Mouse (Mus musculus) neural tube, embryonic 12.5 days (tissue): ENCODE data around the gene Tekt3. TPM values are rescaled to one million over a fixed set of nuclear protein-coding genes. Genes with fewer than 3 reads are reported as not detected.

ENCODE experiments used
- ATAC-seq: fragments of 200-750 bp; cut with Nextera tagmentation; 2 replicates; pipeline ENCODE4 v1.8.0; 2017; ENCODE audit warnings: low read depth, mild to moderate bottlenecking, moderate TSS enrichment, moderate library complexity; ENCODE audit not compliant: low FRiP score
- H3K27ac ChIP-seq: fragments of 300-500 bp; sonication (generic); 2 replicates; pipeline ENCODE4 v1.5.1; 2016
- H3K27me3 ChIP-seq: fragments of 300-500 bp; sonication (generic); replicated peaks from 2 replicates; pipeline ENCODE4 v1.6.1; 2016; ENCODE audit warnings: mild to moderate bottlenecking
- H3K36me3 ChIP-seq: fragments of 300-500 bp; sonication (generic); 2 replicates; pipeline ENCODE4 v1.6.1; 2016; ENCODE audit warnings: mild to moderate bottlenecking
- H3K4me1 ChIP-seq: fragments of 300-500 bp; sonication (generic); 2 replicates; pipeline ENCODE4 v1.6.1; 2016
- H3K4me2 ChIP-seq: fragments of 300-500 bp; sonication (generic); replicated peaks from 2 replicates; pipeline ENCODE4 v1.6.1; 2016; ENCODE audit warnings: mild to moderate bottlenecking
- H3K4me3 ChIP-seq: fragments of 300-500 bp; sonication (generic); 2 replicates; pipeline ENCODE4 v1.5.1; 2016
- H3K9ac ChIP-seq: fragments of 300-500 bp; sonication (generic); 2 replicates; pipeline ENCODE4 v1.6.1; 2016; ENCODE audit warnings: mild to moderate bottlenecking
- H3K9me3 ChIP-seq: fragments of 300-500 bp; sonication (generic); 2 replicates; pipeline ENCODE4 v1.6.1; 2016; ENCODE audit warnings: mild to moderate bottlenecking
- WGBS: fragments of 180-500 bp; shearing (Covaris S2); methylation state at CpG from one replicate; pipeline ENCODE4 v1.1.7; 2016; 5-methylcytosine and 5-hydroxymethylcytosine counted together
- polyA plus RNA-seq: library from polyadenylated mRNA; unstranded; fragments of >200 nt; fragmentation: Nextera tagmentation; extraction: Ambion mirVana; gene quantifications from 2 replicates; pipeline ENCODE4 v1.2.1, GENCODE M21; 2016

Tekt3 gene
- polyA plus RNA-seq, 1 experiment from 2014 or later = not detected

- Histone ChIP-seq H3K27me3 (no peaks in the 10 kb centered on the region), H3K9me3 (no peaks in the 10 kb centered on the region), H3K9ac (no peak overlapping the region), H3K27ac (no peak overlapping the region), H3K4me2 (no peak overlapping the region), H3K4me3 (no peak overlapping the region), H3K36me3 (no peaks in the 10 kb centered on the region), H3K4me1 (0 out of 2 replicates have a peak, but pooled peaks cover 7% of the 10 kb centered on the region)
- 74% methylated on average over 11 of the region's 11 CpGs for WGBS
- no peak for ATAC-seq
These were observed 25.8 kb upstream of the Tekt3 start for GRCm38 (mm10) chr11:63035420-63036211.

- H3K9me3 ChIP-seq = no peaks in the 10 kb centered on the region
- H3K9ac ChIP-seq = no peak overlapping the region
- no peak overlapping the region for H3K4me3 ChIP-seq
- 13% methylated on average over 12 of the region's 12 CpGs for WGBS
- H3K4me1 ChIP-seq = 0 out of 2 replicates have a peak, but pooled peaks cover 7% of the 10 kb centered on the region
- no peak for ATAC-seq
- H3K36me3 ChIP-seq = no peaks in the 10 kb centered on the region
- H3K27me3 ChIP-seq = no peaks in the 10 kb centered on the region
- H3K4me2 ChIP-seq = no peak overlapping the region
- H3K27ac ChIP-seq = no peak overlapping the region
These were observed 21.3 kb upstream of the Tekt3 start for GRCm38 (mm10) chr11:63040002-63040661.

DNA sequence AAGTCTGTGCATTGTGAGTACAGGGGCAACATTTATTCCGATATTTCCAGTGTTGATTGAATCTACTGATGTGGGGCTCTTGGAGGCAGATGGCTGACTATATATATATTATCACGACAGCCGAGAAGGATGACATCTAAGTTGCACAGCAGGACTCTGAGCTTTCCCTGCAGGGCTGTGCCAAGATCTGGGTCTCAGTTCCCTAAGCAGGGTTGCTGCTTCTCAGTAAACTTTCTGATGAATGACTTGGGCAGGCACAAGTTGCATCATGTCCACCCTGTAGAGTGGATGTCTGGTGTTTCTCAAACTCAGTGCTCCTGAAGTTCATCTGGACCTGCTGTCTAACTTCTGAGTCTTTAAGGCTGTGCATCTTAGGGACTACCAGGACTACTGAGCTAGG lies 15.7 kb upstream of the Tekt3 start:
- Histone ChIP-seq H3K4me1 (no peaks in the 10 kb centered on the region), H3K4me3 (no peak overlapping the region), H3K9me3 (no peaks in the 10 kb centered on the region), H3K27ac (no peak overlapping the region), H3K36me3 (no peaks in the 10 kb centered on the region), H3K9ac (no peak overlapping the region), H3K4me2 (no peak overlapping the region), H3K27me3 (no peaks in the 10 kb centered on the region)
- WGBS = 75% methylated on average over 3 of the region's 3 CpGs
- ATAC-seq = no peak

DNA sequence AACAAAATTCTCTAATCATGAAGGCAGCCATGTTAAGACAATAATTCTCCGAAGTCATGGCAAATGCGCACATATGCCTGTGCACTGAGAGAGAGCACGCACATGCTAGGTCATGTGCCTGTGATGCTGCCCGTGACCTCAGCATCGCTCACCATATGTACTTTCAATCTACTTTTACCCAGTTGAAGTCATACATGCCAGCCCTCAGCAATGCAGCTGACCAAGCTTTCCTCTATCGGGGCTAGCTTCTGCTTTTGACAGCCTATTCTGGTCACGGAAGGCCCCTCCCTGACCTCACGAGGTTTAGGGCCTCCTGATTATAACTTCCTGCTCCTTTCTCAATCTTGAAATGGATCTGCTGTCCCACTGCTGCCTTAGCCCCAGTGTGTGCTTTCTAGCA lies 15.1 kb upstream of the Tekt3 start:
- Histone ChIP-seq H3K4me3 (no peak overlapping the region), H3K4me2 (no peak overlapping the region), H3K27ac (no peak overlapping the region), H3K36me3 (no peaks in the 10 kb centered on the region), H3K9me3 (no peaks in the 10 kb centered on the region), H3K27me3 (no peaks in the 10 kb centered on the region), H3K9ac (no peak overlapping the region), H3K4me1 (no peaks in the 10 kb centered on the region)
- ATAC-seq = no peak
- WGBS = 91% methylated on average over 8 of the region's 8 CpGs

DNA sequence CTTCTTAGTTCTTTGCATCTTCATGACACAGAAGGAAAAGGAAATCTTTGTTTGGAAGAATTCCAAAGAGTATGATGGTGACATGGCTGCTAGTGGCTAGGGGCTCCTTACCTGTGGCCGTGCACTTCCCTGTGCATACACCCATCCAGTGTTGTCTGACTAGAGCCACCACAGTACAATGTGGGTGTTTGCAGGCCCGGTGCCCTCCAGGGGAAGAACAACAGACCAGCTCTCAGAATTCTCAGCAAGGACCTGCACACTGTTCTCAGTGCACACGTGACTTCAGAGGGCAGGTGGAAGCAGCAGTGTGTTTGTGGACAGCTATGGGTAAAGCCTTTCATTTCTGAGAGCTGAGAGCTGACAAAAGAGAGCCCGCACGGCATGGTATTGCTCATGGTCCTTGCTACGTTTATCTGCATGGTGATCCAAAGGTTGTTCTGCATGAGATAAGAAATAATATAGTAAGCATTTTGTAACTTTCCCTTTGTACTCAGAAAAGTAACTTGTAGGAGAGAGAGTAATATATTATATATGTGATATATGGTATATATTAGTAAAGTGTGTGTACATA lies 11.0 kb upstream of the Tekt3 start:
- Histone ChIP-seq H3K36me3 (no peaks in the 10 kb centered on the region), H3K4me3 (no peak overlapping the region), H3K4me1 (no peaks in the 10 kb centered on the region), H3K27ac (no peak overlapping the region), H3K9ac (no peak overlapping the region), H3K9me3 (no peaks in the 10 kb centered on the region), H3K4me2 (no peak overlapping the region), H3K27me3 (no peaks in the 10 kb centered on the region)
- no peak for ATAC-seq
- 93% methylated on average over 6 of the region's 6 CpGs for WGBS

- no peaks in the 10 kb centered on the region for H3K9me3 ChIP-seq
- 93% methylated on average over 7 of the region's 7 CpGs for WGBS
- no peaks in the 10 kb centered on the region for H3K27me3 ChIP-seq
- no peaks in the 10 kb centered on the region for H3K4me1 ChIP-seq
- H3K4me2 ChIP-seq = no peak overlapping the region
- no peak overlapping the region for H3K4me3 ChIP-seq
- no peak overlapping the region for H3K27ac ChIP-seq
- ATAC-seq = no peak
- H3K36me3 ChIP-seq = no peaks in the 10 kb centered on the region
- H3K9ac ChIP-seq = no peak overlapping the region
These were observed 10.4 kb upstream of the Tekt3 start for GRCm38 (mm10) chr11:63051041-63051440.

DNA sequence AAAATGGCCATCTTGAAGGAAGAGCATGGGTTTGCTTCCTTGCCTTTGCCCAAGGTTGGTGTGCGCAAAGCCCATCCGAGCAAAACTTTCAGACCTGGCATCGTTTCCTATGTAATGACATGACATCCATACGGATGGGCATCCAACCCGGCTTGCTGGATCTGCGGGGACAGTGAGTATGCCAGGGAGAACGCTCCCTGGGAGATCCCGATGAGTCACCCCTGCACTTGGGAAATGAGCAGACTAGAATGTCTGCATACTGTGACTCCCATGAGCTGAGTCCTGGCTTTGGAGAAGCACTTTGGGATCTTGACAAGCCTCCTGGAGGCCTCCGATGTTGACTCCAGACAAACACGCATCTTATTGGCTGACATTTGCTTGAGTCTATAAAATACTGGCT lies 9.5 kb upstream of the Tekt3 start:
- H3K4me3 ChIP-seq = no peak overlapping the region
- 96% methylated on average over 10 of the region's 10 CpGs for WGBS
- no peaks in the 10 kb centered on the region for H3K27me3 ChIP-seq
- H3K27ac ChIP-seq = no peak overlapping the region
- ATAC-seq = no peak
- no peak overlapping the region for H3K4me2 ChIP-seq
- H3K4me1 ChIP-seq = no peaks in the 10 kb centered on the region
- no peaks in the 10 kb centered on the region for H3K9me3 ChIP-seq
- H3K9ac ChIP-seq = no peak overlapping the region
- no peaks in the 10 kb centered on the region for H3K36me3 ChIP-seq

DNA sequence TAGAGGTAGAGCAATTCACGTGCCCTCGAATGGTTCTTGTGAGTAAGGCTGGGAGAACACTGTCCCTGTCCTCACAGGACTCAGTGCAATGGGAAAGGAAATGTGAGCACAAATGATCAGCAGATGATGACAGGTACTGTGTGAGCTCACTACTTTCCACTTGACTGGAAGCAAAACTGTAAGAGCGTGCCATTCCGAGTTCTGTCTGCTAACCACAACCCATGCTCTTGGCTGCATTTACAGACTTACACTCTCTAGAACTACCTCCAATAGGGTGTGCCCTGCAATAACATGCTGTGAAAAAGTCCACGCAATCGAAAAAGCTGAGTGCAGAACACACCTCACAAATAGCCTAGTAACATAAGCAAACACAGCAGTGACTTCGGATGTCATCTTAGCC lies 5.9 kb upstream of the Tekt3 start:
- H3K9me3 ChIP-seq = no peaks in the 10 kb centered on the region
- no peak overlapping the region for H3K27ac ChIP-seq
- H3K4me3 ChIP-seq = no peak overlapping the region
- no peaks in the 10 kb centered on the region for H3K36me3 ChIP-seq
- no peaks in the 10 kb centered on the region for H3K27me3 ChIP-seq
- WGBS = 91% methylated on average over 7 of the region's 7 CpGs
- H3K4me2 ChIP-seq = no peak overlapping the region
- no peaks in the 10 kb centered on the region for H3K4me1 ChIP-seq
- H3K9ac ChIP-seq = no peak overlapping the region
- ATAC-seq = no peak

- H3K27ac ChIP-seq = no peak overlapping the region
These were observed 3.0 kb upstream of the Tekt3 start for GRCm38 (mm10) chr11:63058375-63058952.

GRCm38 (mm10) chr11:63059911-63060310 lies 1.5 kb upstream of the Tekt3 start:
- no peaks in the 10 kb centered on the region for H3K9me3 ChIP-seq
- no peak for ATAC-seq
- 97% methylated on average over 1 of the region's 1 CpGs for WGBS

More at GRCm38 (mm10) chr11:63058375-63058952, 3.0 kb upstream of the Tekt3 start:
- Histone ChIP-seq H3K27me3 (no peaks in the 10 kb centered on the region), H3K9ac (no peak overlapping the region), H3K4me1 (peaks cover 4% of the 10 kb centered on the region; the same call in 1 of the 2 replicates), H3K36me3 (no peaks in the 10 kb centered on the region), H3K4me2 (no peak overlapping the region), H3K4me3 (no peak overlapping the region), H3K9me3 (no peaks in the 10 kb centered on the region)
- ATAC-seq = no peak
- WGBS = 76% methylated on average over 5 of the region's 5 CpGs

DNA sequence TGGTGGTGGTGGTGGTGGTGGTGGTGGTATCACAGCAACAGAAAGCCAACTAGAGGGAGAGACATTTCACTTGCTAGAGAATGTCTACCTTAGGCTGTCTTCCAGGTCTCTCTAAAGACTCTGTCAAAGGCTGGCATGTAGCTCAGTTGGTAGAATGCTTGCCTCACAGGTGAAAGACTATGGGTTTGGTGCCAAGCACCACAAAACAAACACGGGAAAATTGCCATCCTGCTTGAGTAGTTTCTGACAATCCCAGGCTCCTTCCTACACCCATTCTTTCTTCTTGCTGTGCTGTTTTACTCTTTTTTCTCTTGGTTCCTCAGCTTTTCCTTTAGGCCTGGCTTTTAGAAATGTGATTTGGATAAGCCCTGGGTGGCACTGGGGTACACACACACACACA lies 5.1 kb downstream of the Tekt3 start:
- Histone ChIP-seq H3K27ac (no peak overlapping the region), H3K9ac (no peak overlapping the region), H3K4me1 (peaks cover 3% of the 10 kb centered on the region; the same call in 1 of the 2 replicates), H3K36me3 (no peaks in the 10 kb centered on the region), H3K27me3 (no peaks in the 10 kb centered on the region), H3K9me3 (no peaks in the 10 kb centered on the region), H3K4me2 (no peak overlapping the region), H3K4me3 (no peak overlapping the region)
- 89% methylated on average over 1 of the region's 1 CpGs for WGBS
- no peak for ATAC-seq

More at GRCm38 (mm10) chr11:63059911-63060310, 1.5 kb upstream of the Tekt3 start:
- Histone ChIP-seq H3K4me1 (peaks cover 4% of the 10 kb centered on the region; the same call in 1 of the 2 replicates), H3K9ac (no peak overlapping the region), H3K4me3 (no peak overlapping the region), H3K4me2 (no peak overlapping the region), H3K27ac (no peak overlapping the region), H3K36me3 (no peaks in the 10 kb centered on the region), H3K27me3 (no peaks in the 10 kb centered on the region)

GRCm38 (mm10) chr11:63070081-63070480 lies 8.6 kb downstream of the Tekt3 start:
- no peak overlapping the region for H3K4me2 ChIP-seq
- no peak overlapping the region for H3K4me3 ChIP-seq
- H3K9ac ChIP-seq = no peak overlapping the region
- H3K9me3 ChIP-seq = no peaks in the 10 kb centered on the region
- H3K27ac ChIP-seq = no peak overlapping the region
- no peaks in the 10 kb centered on the region for H3K27me3 ChIP-seq
- 95% methylated on average over 17 of the region's 17 CpGs for WGBS
- H3K4me1 ChIP-seq = no peaks in the 10 kb centered on the region
- no peak for ATAC-seq
- no peaks in the 10 kb centered on the region for H3K36me3 ChIP-seq
